Mouse (Mus musculus) forebrain, embryonic 14.5 days (tissue): ENCODE data around the gene Akap12. TPM values are rescaled to one million over a fixed set of nuclear protein-coding genes. Genes with fewer than 3 reads are reported as not detected.

Experiments used
- ATAC-seq: fragments of 200-750 bp; cut with Nextera tagmentation; 2 replicates; pipeline ENCODE4 v1.8.0; 2017; ENCODE audit warnings: mild to moderate bottlenecking, moderate library complexity
- DNase-seq: peaks from one replicate; pipeline ENCODE4 v3.0.0-alpha.2; 2015; ENCODE audit warnings: low spot score
- H3K27ac ChIP-seq: fragments of 300-500 bp; sonication (generic); 2 replicates; pipeline ENCODE4 v1.5.1; 2014; ENCODE audit warnings: low read depth, mild to moderate bottlenecking, control low read depth, low read length, moderate library complexity
- H3K27me3 ChIP-seq: fragments of 300-500 bp; sonication (generic); replicated peaks from 2 replicates; pipeline ENCODE4 v1.6.1; 2014; ENCODE audit warnings: low read length, control low read depth, mixed read lengths; ENCODE audit not compliant: control insufficient read depth, insufficient read depth
- H3K36me3 ChIP-seq: fragments of 300-500 bp; sonication (generic); 2 replicates; pipeline ENCODE4 v1.6.1; 2014; ENCODE audit warnings: low read length, control low read depth; ENCODE audit not compliant: control insufficient read depth, insufficient read depth
- H3K4me1 ChIP-seq: fragments of 300-500 bp; sonication (generic); 2 replicates; pipeline ENCODE4 v1.6.1; 2014; ENCODE audit warnings: antibody characterized with exemption, low read length, control low read depth; ENCODE audit not compliant: control insufficient read depth, insufficient read depth
- H3K4me2 ChIP-seq: fragments of 300-500 bp; sonication (generic); 2 replicates; pipeline ENCODE4 v1.6.1; 2014; ENCODE audit warnings: mild to moderate bottlenecking, control low read depth, low read length
- H3K4me3 ChIP-seq: fragments of 300-500 bp; sonication (generic); 2 replicates; pipeline ENCODE4 v1.5.1; 2014; ENCODE audit warnings: low read depth, low read length, control low read depth
- H3K9ac ChIP-seq: fragments of 300-500 bp; sonication (generic); 2 replicates; pipeline ENCODE4 v1.6.1; 2014; ENCODE audit warnings: mild to moderate bottlenecking, low read length, control low read depth, moderate library complexity
- H3K9me3 ChIP-seq: fragments of 300-500 bp; sonication (generic); replicated peaks from 2 replicates; pipeline ENCODE4 v1.6.1; 2016; ENCODE audit warnings: low read length, control low read depth, mixed read lengths; ENCODE audit not compliant: control insufficient read depth
- WGBS: fragments of 180-500 bp; shearing (Covaris S2); extraction: QIAGEN DNeasy Blood & Tissue Kit; methylation state at CpG from one replicate; pipeline ENCODE4 v1.1.7; 2014; 5-methylcytosine and 5-hydroxymethylcytosine counted together
- polyA plus RNA-seq: library from polyadenylated mRNA; unstranded; fragments of >200 nt; fragmentation: Nextera tagmentation; extraction: Ambion mirVana; gene quantifications from 2 replicates; pipeline ENCODE4 v1.2.1, GENCODE M21; 2014

Akap12 gene
- polyA plus RNA-seq, 1 experiment from 2014 or later = 17.7 TPM

DNA sequence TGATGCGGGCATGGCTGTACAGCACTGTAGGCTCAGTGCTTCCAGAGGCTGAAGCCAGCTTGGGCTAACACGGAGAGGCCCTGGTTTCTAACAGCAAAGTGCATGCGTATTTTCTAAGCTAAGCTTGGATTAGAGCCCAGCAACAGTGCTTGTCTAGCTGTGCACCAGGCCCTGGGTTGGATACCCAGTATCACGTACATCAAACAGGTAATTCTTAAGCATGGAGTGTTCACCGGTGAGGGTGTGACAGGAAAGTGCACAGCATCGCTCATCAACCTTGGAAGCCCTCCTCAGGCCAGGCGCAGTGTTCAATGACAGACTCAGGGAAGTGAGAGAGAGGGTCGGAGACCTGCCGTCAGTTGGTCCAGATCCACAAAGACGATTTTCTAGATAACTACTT, 9.4 kb downstream of the Akap12 start:
- no peaks in the 10 kb centered on the region for H3K36me3 ChIP-seq
- no peak overlapping the region for H3K4me2 ChIP-seq
- DNase-seq = no peak
- H3K27me3 ChIP-seq = no peaks in the 10 kb centered on the region
- no peak overlapping the region for H3K4me3 ChIP-seq
- H3K4me1 ChIP-seq = no peaks in the 10 kb centered on the region
- H3K9ac ChIP-seq = no peak overlapping the region
- no peak for ATAC-seq
- 94% methylated on average over 10 of the region's 10 CpGs for WGBS
- no peak overlapping the region for H3K27ac ChIP-seq
- H3K9me3 ChIP-seq = no peaks in the 10 kb centered on the region

DNA sequence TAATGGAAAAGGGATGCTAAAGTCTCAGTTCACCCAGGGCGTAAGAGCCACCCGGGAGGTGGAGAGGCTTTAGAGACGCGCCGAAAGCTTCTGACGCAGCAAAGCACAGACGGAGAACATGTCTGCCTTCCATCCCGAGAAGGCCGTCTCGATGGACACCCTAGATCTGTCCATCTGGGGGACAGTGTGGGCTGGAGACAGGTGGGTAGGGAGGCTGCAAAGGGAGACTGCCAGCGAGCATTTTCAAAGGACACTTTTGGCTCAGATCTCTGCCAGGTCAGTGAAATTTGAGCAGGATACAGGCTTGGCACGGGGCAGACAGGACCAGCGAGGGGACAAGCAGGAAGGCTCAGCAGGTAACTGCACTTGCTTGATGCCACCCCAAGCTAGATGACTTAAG, 9.9 kb downstream of the Akap12 start:
- no peak overlapping the region for H3K9ac ChIP-seq
- H3K9me3 ChIP-seq = no peaks in the 10 kb centered on the region
- no peak overlapping the region for H3K4me2 ChIP-seq
- 94% methylated on average over 13 of the region's 13 CpGs for WGBS
- H3K36me3 ChIP-seq = no peaks in the 10 kb centered on the region
- H3K27ac ChIP-seq = no peak overlapping the region
- no peaks in the 10 kb centered on the region for H3K4me1 ChIP-seq
- H3K27me3 ChIP-seq = no peaks in the 10 kb centered on the region
- no peak overlapping the region for H3K4me3 ChIP-seq
- no peak for ATAC-seq
- no peak for DNase-seq

DNA sequence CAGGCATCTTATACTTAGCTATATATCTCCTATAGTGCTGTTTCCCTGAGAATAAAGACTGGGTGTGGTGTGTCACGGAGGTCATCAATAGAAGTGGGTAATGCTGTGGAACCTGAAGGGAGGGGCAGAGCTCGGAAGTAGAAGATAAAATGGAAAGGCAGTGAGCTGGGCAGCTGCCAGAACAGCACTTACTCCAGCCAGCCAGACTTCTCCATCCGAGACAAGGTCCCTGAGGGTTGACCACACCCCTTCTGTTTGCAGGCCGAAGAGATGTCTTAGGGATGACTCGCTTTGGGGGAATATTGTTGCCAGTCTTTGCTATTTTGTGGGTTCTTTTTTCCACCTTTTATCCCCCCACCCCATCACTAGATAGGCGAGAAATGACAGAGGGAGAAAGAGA, 11.9 kb downstream of the Akap12 start:
- ATAC-seq (no peak), DNase-seq (no peak)
- no peak overlapping the region for H3K9ac ChIP-seq
- H3K9me3 ChIP-seq = no peaks in the 10 kb centered on the region
- no peaks in the 10 kb centered on the region for H3K4me1 ChIP-seq
- H3K4me3 ChIP-seq = no peak overlapping the region
- no peaks in the 10 kb centered on the region for H3K36me3 ChIP-seq
- no peak overlapping the region for H3K4me2 ChIP-seq
- WGBS = 75% methylated on average over 6 of the region's 6 CpGs
- H3K27ac ChIP-seq = no peak overlapping the region
- no peaks in the 10 kb centered on the region for H3K27me3 ChIP-seq

DNA sequence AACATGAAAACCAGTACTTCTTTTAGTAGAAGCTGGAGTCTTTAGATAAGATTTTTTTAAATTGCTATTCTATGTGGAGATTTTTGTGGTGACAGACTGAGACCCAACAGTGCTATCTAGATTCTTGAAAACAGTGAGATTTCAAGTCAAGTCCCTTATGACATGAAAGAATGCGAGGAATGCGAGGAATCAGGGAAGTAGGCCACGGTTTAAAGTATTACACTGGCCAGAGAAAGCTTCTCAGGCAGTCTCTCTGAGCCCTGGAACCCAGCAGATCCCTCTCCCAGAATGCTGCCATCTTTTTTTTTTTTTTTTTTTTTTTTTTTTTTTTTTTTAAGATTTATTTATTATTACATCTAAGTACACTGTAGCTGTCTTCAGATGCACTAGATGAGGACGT, 16.2 kb downstream of the Akap12 start:
- Histone ChIP-seq H3K27ac (no peak overlapping the region), H3K9ac (no peak overlapping the region), H3K4me1 (no peaks in the 10 kb centered on the region), H3K4me2 (no peak overlapping the region), H3K27me3 (no peaks in the 10 kb centered on the region), H3K4me3 (no peak overlapping the region), H3K9me3 (no peaks in the 10 kb centered on the region), H3K36me3 (no peaks in the 10 kb centered on the region)
- ATAC-seq (no peak), DNase-seq (no peak)
- 68% methylated on average over 4 of the region's 4 CpGs for WGBS

DNA sequence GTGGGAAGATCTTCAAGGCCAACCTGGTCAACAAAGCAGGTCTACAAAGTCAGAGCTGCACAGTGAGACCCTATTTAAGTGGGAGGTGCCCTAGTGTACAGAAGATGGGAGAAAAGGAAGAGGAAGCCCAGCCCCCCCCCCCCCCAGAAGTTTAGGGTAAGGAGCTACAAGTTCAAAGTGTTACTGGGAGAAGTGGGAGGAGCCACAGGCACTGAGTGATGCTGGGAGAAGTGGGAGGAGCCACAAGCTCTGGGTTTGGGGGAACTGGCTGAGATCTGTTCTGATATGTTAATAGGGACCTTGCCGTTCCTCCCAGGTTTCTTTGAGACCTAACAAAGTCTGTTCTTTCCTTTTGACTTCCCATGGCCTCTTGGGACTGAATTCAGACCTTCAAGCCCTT, 18.6 kb downstream of the Akap12 start:
- Histone ChIP-seq H3K4me3 (no peak overlapping the region), H3K27ac (no peak overlapping the region), H3K36me3 (no peaks in the 10 kb centered on the region), H3K9ac (no peak overlapping the region), H3K4me2 (no peak overlapping the region), H3K4me1 (no peaks in the 10 kb centered on the region), H3K9me3 (no peaks in the 10 kb centered on the region), H3K27me3 (no peaks in the 10 kb centered on the region)
- WGBS = 89% methylated on average over 1 of the region's 1 CpGs
- DNase-seq = no peak
- ATAC-seq = no peak

DNA sequence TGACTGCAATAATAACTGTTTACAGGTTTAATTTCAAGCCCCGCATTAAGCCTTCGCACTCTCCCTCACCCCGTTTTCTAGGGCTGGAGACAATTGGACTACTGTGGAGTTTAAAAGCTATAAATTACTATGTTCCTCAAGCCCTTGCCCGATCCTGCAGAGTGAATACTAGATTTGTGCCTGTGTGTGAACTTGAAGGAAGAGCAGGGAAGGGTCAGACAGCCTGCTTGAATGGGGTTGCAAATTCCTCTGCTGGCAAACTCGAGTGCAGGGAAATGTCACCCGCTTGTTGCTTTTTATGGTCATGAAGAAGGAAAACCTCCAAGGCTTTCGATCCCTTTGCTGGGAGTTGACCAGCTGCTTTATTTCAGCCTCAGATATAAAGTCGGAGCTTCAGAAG, 19.6 kb downstream of the Akap12 start:
- ATAC-seq = no peak
- DNase-seq = no peak
- 82% methylated on average over 8 of the region's 8 CpGs for WGBS
- no peak overlapping the region for H3K9ac ChIP-seq
- no peaks in the 10 kb centered on the region for H3K4me1 ChIP-seq
- H3K27ac ChIP-seq = no peak overlapping the region
- H3K27me3 ChIP-seq = no peaks in the 10 kb centered on the region
- no peak overlapping the region for H3K4me3 ChIP-seq
- no peak overlapping the region for H3K4me2 ChIP-seq
- no peaks in the 10 kb centered on the region for H3K36me3 ChIP-seq
- no peaks in the 10 kb centered on the region for H3K9me3 ChIP-seq

DNA sequence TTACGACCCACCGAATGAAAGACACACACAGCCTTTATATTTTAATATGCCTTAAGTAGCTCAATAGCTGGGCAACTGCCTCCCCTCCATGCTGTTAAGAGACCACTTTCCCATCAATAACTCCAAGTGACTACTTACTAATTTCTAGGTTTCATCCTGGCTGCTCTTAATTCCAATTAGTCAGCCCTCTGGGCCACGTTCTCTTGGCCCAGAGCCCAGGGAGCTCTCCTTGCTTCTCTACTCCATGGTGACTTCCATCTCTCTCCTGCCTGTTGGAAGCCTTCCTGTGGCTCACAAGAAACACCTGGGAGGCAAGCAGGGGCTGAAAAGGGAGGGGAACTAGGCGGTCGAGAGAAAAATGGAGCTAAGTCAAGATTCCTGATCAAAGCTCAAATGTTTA, 23.0 kb downstream of the Akap12 start:
- Histone ChIP-seq H3K27me3 (no peaks in the 10 kb centered on the region), H3K27ac (no peak overlapping the region), H3K4me2 (no peak overlapping the region), H3K4me3 (no peak overlapping the region), H3K4me1 (no peaks in the 10 kb centered on the region), H3K9me3 (no peaks in the 10 kb centered on the region), H3K9ac (no peak overlapping the region), H3K36me3 (no peaks in the 10 kb centered on the region)
- 44% methylated on average over 5 of the region's 5 CpGs for WGBS
- DNase-seq (no peak), ATAC-seq (no peak)

DNA sequence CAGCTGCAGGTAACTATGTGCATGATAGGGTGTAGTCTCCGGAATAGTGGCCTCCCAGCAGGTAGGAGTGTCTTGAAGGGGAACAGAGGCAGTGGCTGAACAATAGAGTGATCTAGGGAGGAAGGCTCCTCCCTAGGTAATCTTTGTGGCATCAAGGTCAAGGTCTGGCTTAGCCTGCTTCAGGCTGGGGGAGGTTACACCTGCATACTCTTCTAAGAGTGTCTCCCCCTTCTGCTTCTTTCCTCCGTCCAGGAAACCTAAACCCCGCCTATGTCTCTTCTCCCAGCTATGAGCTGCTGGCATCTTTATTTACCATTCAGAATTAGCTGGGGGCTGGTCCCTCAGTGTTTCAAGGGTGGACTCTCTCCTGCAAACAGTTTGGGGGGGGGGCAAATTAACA, 23.5 kb downstream of the Akap12 start:
- H3K36me3 ChIP-seq = no peaks in the 10 kb centered on the region
- no peak for ATAC-seq
- 42% methylated on average over 3 of the region's 3 CpGs for WGBS
- no peaks in the 10 kb centered on the region for H3K27me3 ChIP-seq
- H3K4me1 ChIP-seq = no peaks in the 10 kb centered on the region
- H3K4me2 ChIP-seq = no peak overlapping the region
- no peak for DNase-seq
- H3K4me3 ChIP-seq = no peak overlapping the region
- H3K27ac ChIP-seq = no peak overlapping the region
- H3K9me3 ChIP-seq = no peaks in the 10 kb centered on the region
- no peak overlapping the region for H3K9ac ChIP-seq

DNA sequence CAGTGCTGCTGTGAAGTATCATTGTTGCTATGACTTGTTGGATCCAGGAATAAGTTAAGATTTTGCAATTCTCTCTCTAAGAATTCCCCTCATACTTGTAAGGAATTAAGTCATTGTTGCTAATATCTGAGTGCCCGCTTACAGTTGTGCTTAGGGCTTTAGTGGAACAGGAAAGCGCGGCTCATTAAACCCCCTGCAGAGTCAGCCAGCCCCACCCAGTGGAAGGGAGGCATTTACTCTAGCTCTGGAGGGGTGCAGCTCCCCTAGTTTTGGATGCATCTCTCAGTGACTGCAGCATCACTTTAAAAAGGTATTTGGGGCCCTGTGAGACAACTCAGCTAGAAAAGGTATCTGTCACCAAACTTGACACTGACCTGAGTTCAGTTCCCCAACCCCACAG, 24.0 kb downstream of the Akap12 start:
- ATAC-seq = no peak
- no peak overlapping the region for H3K9ac ChIP-seq
- no peaks in the 10 kb centered on the region for H3K4me1 ChIP-seq
- no peaks in the 10 kb centered on the region for H3K36me3 ChIP-seq
- H3K4me2 ChIP-seq = no peak overlapping the region
- H3K27me3 ChIP-seq = no peaks in the 10 kb centered on the region
- DNase-seq = no peak
- no peak overlapping the region for H3K4me3 ChIP-seq
- H3K9me3 ChIP-seq = no peaks in the 10 kb centered on the region
- WGBS = 48% methylated on average over 3 of the region's 3 CpGs
- no peak overlapping the region for H3K27ac ChIP-seq

DNA sequence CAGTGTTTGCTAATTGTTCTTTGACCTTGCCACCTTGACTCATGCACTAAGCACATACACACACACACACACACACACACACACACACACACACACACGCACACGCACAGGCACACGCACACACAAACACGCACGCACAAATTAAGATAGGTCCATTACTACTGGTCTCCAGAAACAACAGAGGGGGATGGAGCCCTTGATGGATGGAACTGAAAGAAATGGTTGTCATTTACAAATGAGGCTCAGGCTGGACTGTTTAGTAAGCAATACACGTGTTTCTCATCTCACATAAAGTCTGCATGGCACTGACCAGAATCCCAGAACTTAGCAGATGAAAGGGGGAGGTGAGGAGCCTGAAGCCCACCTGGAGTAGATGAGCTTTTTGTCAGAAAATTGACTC, 24.4 kb downstream of the Akap12 start:
- Histone ChIP-seq H3K4me1 (no peaks in the 10 kb centered on the region), H3K9me3 (no peaks in the 10 kb centered on the region), H3K4me3 (no peak overlapping the region), H3K9ac (no peak overlapping the region), H3K36me3 (no peaks in the 10 kb centered on the region), H3K27me3 (no peaks in the 10 kb centered on the region), H3K27ac (no peak overlapping the region), H3K4me2 (no peak overlapping the region)
- 89% methylated on average over 6 of the region's 6 CpGs for WGBS
- ATAC-seq (no peak), DNase-seq (no peak)
